Comparison of ENCODE assay signal across 20 mouse cellular contexts in genomic region chr14:57529786-57530515, GRCm38 (mm10). TPM values are rescaled to one million over a fixed set of nuclear protein-coding genes. Genes with fewer than 3 reads are reported as not detected.
DNase-seq lines count a peak whose midpoint lies in the region; TF ChIP-seq lines count a peak whose summit lies in the region.
"Had no signal": no experiment of that assay in that cellular context is flagged by ENCODE, and none has a peak within 500 bp of the region (broad histone marks: within the 10 kb centered on the region; RNA-seq: fewer than 3 reads in every experiment).

No protein-coding gene starts in this region.

- H3K27ac ChIP-seq in left cerebral cortex, adult 2 months: peak overlapping the region; percentile 93
- H3K27ac ChIP-seq in ES-Bruce4 (ENCODE audit: insufficient read depth, low read length): peak overlapping the region; percentile 99
- H3K27ac ChIP-seq in embryonic facial prominence, embryonic 10.5 days (replicated peaks): no peak overlapping the region
- H3K27ac ChIP-seq: heart, embryonic 13.5 days; limb, embryonic 10.5 days; limb, embryonic 15.5 days; liver, embryonic 13.5 days had no signal

- no peaks in the 10 kb centered on the region for H3K36me3 ChIP-seq in E14TG2a.4 (ENCODE audit: insufficient read depth, low read length)
- H3K36me3 ChIP-seq in ES-Bruce4 (ENCODE audit: control insufficient read depth, insufficient read depth, low read length, poor library complexity, severe bottlenecking): no peaks in the 10 kb centered on the region
- no peaks in the 10 kb centered on the region for H3K36me3 ChIP-seq in embryonic facial prominence, embryonic 10.5 days (replicated peaks)
- H3K36me3 ChIP-seq: heart, embryonic 13.5 days; limb, embryonic 10.5 days; limb, embryonic 15.5 days; liver, embryonic 13.5 days had no signal

- H3K4me3 ChIP-seq in left cerebral cortex, adult 2 months: no peak overlapping the region
- H3K4me3 ChIP-seq in E14TG2a.4 (replicated peaks; ENCODE audit: low read length) (peak overlapping the region; percentile 63), ES-Bruce4 (ENCODE audit: low read depth, low read length) (peak overlapping the region; percentile 19)
- no peak overlapping the region for H3K4me3 ChIP-seq in embryonic facial prominence, embryonic 10.5 days
- H3K4me3 ChIP-seq: heart, embryonic 13.5 days; limb, embryonic 10.5 days; limb, embryonic 15.5 days; liver, embryonic 13.5 days had no signal

- peak; percentile 70 for TF ChIP-seq EP300 in ES-Bruce4 (IDR thresholded peaks at IDR 0.05; ENCODE audit: insufficient read depth, low read depth, low read length)

- WGBS in embryonic facial prominence, embryonic 10.5 days: 70% methylated on average over 5 of the region's 5 CpGs

- intact Hi-C loops in left cerebral cortex, adult 2 months (cut with DNase I): loop anchor here (1.0 to 5.0 kb wide), 3 partner anchors 55 to 118 kb away; no protein-coding TSS in a partner anchor
- intact Hi-C loops in left cerebral cortex, postnatal 10 days (cut with DNase I): no loop called here

- peak overlapping the region; percentile 46 for H3K9ac ChIP-seq in ES-Bruce4 (ENCODE audit: low read depth, poor library complexity, severe bottlenecking)
- H3K9ac ChIP-seq: heart, embryonic 13.5 days; limb, embryonic 15.5 days; liver, embryonic 13.5 days had no signal

- H3K9me3 ChIP-seq in E14TG2a.4 (ENCODE audit: low read length): no peaks in the 10 kb centered on the region
- H3K9me3 ChIP-seq in ES-Bruce4 (replicated peaks; ENCODE audit: control insufficient read depth, insufficient read depth, low read length, poor library complexity, severe bottlenecking): no peaks in the 10 kb centered on the region
- H3K9me3 ChIP-seq in embryonic facial prominence, embryonic 10.5 days: no peaks in the 10 kb centered on the region
- H3K9me3 ChIP-seq: heart, embryonic 13.5 days; limb, embryonic 10.5 days; limb, embryonic 15.5 days; liver, embryonic 13.5 days had no signal

- H3K4me1 ChIP-seq in E14TG2a.4 (replicated peaks; ENCODE audit: low read depth, low read length): peaks cover 91% of the 10 kb centered on the region
- H3K4me1 ChIP-seq in ES-Bruce4 (ENCODE audit: control insufficient read depth, insufficient read depth, low read length): peaks cover 23% of the 10 kb centered on the region
- H3K4me1 ChIP-seq in embryonic facial prominence, embryonic 10.5 days: peaks cover 21% of the 10 kb centered on the region

- TF ChIP-seq POLR2A in ES-Bruce4 (IDR thresholded peaks at IDR 0.05; ENCODE audit: insufficient read depth, low read length): no peak

- no peak for DNase-seq in left cerebral cortex, adult 2 months (ENCODE audit: extremely low spot score in 1 of 2, low spot score in 2 of 2)
- no peak for DNase-seq in left cerebral cortex, postnatal 10 days (ENCODE audit: extremely low spot score in 1 of 2, low spot score in 2 of 2)
- DNase-seq in ZHBTc4 (ENCODE audit: low read depth, low spot score): peak; percentile 53
- DNase-seq in embryonic facial prominence, embryonic 10.5 days (ENCODE audit: low spot score): no peak
- no peak for DNase-seq in adrenal gland, postnatal 4 days (ENCODE audit: low spot score in 2 of 2)
- no peak for DNase-seq in layer of hippocampus, postnatal 36 days
- DNase-seq: B cell, adult 2 months; cerebellum, adult 8-10 months; cerebellum, postnatal 25 days; gastrocnemius, postnatal 36 days; liver, embryonic 13.5 days; lung, adult 18-20 months; lung, postnatal 4 days; spleen, adult 18-20 months; thymus, postnatal 14 days had no signal

- peaks cover 10% of the 10 kb centered on the region for H3K27me3 ChIP-seq in E14TG2a.4 (ENCODE audit: insufficient read depth, low read length)
- H3K27me3 ChIP-seq in ES-Bruce4 (ENCODE audit: control insufficient read depth, insufficient read depth, low read length, poor library complexity, severe bottlenecking): no peaks in the 10 kb centered on the region
- H3K27me3 ChIP-seq in embryonic facial prominence, embryonic 10.5 days (replicated peaks; ENCODE audit: low read depth, poor library complexity, severe bottlenecking): peaks cover 55% of the 10 kb centered on the region
- H3K27me3 ChIP-seq: limb, embryonic 15.5 days had no signal

- TF ChIP-seq CTCF in left cerebral cortex, adult 2 months (IDR thresholded peaks at IDR 0.05): no peak
- TF ChIP-seq CTCF in E14TG2a.4 (conservative IDR thresholded peaks at IDR 0.05; ENCODE audit: low read length): no peak
- TF ChIP-seq CTCF in ES-Bruce4 (IDR thresholded peaks at IDR 0.05; ENCODE audit: low read depth, low read length): no peak

RNA-seq across cellular contexts. Expression of gene Il17d, which starts 5.4 kb away (rescaled TPM):
- 10 to 100 TPM; 15.4 to 17.7 TPM for total RNA-seq in left cerebral cortex, adult 2 months (2021)
- 10 to 100 TPM; 12.5 to 14.8 TPM for total RNA-seq in left cerebral cortex, postnatal 10 days (2021)
- polyA plus RNA-seq in ES-Bruce4 (2011; ENCODE audit: insufficient read depth, insufficient read length, low read depth, missing spikeins): 1.4 and 2.1 TPM in 2 replicates
- polyA plus RNA-seq in embryonic facial prominence, embryonic 10.5 days (2016; fragmentation: Nextera tagmentation; extraction: Ambion mirVana): 0.77 and 0.91 TPM in 2 replicates
- 1 to 10 TPM; 4.7 to 4.8 TPM for total RNA-seq in adrenal gland, postnatal 4 days (2021)
- total RNA-seq in layer of hippocampus, postnatal 36 days (2021): 10 to 100 TPM; 13.4 to 13.6 TPM

RNA-seq across cellular contexts. Expression of gene Eef1akmt1, which starts 41.5 kb away (rescaled TPM):
- 10 to 100 TPM; 30.7 to 38.0 TPM for total RNA-seq in left cerebral cortex, adult 2 months (2021)
- total RNA-seq in left cerebral cortex, postnatal 10 days (2021): 10 to 100 TPM; 35.7 to 36.3 TPM
- 26.4 and 28.9 TPM in 2 replicates for polyA plus RNA-seq in ES-Bruce4 (2011; ENCODE audit: insufficient read depth, insufficient read length, low read depth, missing spikeins)
- 107 and 112 TPM in 2 replicates for polyA plus RNA-seq in embryonic facial prominence, embryonic 10.5 days (2016; fragmentation: Nextera tagmentation; extraction: Ambion mirVana)
- total RNA-seq in adrenal gland, postnatal 4 days (2021): 10 to 100 TPM; 24.5 to 29.4 TPM
- 10 to 100 TPM; 36.8 to 37.7 TPM for total RNA-seq in layer of hippocampus, postnatal 36 days (2021)

Comparison
In these comparisons a context has a peak if more than half of its experiments do, and no peak if none do; other contexts are left out.
1. H3K4me3 ChIP-seq: peak in E14TG2a.4 (single experiment) and ES-Bruce4 (single experiment); none in left cerebral cortex, adult 2 months (single experiment) and embryonic facial prominence, embryonic 10.5 days (single experiment).